Mouse (Mus musculus) c-Kit-positive CD71-positive TER-119-negative erythroid progenitor cells, embryonic 14.5 days (primary cell): ENCODE results near the gene Sds.

Source experiments
- DNase-seq: peaks from one replicate; pipeline ENCODE4 v3.0.0-alpha.2; 2013; ENCODE audit warnings: low read depth

Sds gene

DNA sequence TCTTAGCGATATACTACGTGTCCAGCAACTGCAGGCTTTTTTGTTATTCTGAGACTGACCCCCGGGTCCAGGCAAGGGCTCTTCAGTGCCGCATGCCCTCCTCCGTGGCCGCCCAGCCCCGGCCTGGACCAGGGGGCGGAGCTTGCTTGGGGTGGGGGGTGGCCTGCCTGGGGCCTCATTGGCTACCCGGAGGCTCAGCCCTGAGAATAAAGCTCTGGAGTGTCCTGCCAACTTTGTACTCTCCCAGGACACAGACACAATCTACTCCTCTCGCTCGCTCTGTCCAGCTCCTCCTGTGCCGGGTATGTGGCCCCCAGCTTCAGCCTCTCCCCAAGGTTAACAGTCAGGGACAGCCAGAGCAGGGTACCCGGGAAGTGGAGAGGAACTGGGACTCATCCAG, at the start of gene Sds:
Gene Sds (plus strand): TSS at position 231 of the 400 bp plus-strand sequence.
- no peak for DNase-seq

DNA sequence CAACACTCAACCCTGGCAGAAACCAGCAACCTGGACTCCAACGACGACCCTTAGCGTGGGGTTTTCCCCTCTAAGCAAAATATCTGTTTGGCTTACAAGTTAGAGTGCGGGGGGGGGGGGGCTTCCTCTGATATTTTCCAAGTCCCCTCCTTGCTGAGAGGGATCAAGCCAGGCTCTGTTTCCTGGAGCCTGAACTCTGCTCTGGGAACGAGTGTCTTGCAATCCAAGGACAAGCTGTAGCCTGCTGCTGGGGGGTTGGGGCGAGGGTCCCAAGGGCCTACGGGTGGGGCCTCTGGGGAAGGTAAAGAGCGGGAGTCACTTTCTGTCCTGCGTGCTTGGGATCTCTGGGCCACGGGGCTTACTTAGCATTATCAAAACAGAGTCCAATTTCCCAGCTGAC, 49.8 kb upstream of the Sds start:
- no peak for DNase-seq

DNA sequence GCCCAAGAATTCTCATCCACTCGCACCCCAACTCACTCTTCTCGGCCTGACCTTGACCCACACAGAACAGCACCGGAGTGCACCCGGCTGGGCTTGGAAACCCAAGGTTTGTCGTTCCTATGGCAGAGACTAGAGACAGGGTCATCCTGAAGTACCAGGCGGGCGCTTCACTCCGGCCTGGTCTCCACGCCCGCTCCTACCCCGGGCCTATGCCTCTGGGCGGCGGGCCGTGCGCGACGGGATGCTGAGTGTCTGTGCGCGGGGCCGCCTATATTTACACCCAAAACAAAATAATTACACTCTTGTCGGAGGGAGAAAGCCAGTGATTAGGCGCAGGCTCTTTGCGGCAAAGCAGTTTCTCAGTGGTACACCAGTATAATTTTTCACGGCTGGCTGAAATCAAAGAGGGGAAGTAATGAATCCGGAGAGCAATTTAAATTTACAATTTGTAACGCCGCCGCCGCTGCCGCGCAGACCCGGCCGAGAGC, 48.8 kb upstream of the Sds start:
- no peak for DNase-seq

DNA sequence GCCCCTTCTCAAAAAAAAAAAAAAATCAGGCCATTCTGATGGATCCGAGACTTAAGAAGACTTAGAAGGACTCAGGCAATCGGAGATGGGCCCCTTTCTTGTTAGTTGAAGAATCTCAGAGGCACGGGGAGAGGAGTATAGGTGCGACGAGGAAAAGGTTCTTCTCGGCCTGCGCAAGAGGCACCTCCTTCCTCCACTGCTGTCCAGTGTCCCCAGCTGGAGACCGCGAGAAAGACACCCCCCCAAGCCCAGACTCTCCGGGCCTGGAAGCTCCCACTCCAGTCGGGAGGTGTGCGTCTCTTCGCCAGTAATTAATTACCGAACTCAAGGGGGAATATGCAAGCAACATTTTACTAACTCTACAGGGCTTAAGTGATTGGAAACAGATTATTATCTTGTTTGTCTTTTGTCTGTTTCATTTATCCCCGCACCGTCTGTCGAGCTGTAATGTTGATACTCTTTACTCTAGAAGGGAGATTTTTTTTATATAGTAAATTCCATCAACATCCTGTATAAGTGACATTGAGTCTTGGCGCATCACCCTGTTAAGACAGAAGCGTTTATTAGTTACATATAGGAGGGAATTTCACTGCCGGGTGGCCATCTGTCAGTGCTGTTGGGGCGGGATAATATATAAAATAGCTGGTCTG, 48.0 kb upstream of the Sds start:
- DNase-seq = no peak

DNA sequence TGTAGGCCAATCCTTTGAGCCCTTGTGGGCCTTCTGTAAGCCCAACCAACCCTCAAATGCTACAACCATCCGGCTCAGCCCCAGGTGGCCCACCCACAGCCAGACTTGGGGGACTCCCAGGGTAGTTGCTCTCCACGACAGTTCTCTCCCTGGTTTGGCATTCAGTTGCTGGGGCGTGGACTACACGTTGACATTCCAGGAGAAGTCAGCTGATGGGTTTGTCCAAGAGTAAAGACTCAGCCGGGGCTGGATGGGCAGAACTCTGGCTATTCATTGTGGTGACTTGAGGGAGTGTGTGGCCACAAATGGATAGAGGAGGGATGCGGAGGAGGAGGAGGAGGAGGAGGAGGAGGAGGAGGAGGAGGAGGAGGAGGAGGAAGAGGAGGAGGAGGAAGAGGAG, 47.3 kb upstream of the Sds start:
- DNase-seq = no peak

DNA sequence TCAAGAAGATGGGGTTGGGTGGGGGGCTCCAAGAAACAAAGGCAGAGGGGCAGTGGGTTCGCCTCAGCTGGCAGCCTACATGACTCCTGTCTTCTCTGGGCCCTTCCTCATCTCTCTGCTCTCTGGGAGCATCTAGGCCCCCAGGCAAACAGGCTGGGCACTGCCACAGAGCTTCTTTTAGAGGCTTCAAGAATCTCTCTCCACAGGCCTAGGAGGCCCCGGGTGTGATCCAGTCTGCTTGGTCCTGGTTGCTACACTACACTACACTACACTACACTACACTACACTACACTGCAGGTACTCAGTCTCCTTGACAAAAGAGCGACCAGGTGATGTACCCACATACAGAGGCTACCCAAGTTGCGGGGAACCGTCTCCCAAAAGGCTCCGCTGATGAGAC, 46.6 kb upstream of the Sds start:
- DNase-seq = no peak

DNA sequence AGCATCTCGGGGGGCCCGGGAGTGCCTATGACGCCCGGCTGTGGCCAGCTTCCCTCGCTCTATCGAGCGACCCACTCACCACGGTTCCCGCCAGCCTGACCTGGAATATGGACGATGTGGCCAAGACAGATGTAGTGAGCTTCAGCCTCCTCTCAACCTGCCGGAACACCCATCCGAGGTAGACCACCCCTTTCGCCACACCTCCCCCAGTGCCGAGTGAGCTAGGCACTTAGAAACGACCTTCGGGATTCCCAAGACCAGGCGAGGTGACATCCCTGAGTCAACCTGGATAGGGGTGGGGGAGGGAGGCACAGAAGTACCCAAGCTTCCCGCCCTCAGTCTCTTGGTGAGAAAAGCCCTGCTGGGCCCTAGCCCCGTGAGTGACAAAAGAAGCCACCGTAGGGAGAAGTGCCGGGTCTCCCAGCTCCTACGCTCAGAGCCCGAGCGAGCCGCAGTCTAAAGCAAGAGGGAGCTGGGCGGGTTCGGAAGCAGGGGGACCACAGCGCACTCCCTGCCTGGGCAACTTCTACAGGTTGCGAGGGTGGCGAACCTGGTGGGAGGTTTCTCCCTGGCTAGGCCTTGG, 45.2 kb upstream of the Sds start:
- DNase-seq = no peak

DNA sequence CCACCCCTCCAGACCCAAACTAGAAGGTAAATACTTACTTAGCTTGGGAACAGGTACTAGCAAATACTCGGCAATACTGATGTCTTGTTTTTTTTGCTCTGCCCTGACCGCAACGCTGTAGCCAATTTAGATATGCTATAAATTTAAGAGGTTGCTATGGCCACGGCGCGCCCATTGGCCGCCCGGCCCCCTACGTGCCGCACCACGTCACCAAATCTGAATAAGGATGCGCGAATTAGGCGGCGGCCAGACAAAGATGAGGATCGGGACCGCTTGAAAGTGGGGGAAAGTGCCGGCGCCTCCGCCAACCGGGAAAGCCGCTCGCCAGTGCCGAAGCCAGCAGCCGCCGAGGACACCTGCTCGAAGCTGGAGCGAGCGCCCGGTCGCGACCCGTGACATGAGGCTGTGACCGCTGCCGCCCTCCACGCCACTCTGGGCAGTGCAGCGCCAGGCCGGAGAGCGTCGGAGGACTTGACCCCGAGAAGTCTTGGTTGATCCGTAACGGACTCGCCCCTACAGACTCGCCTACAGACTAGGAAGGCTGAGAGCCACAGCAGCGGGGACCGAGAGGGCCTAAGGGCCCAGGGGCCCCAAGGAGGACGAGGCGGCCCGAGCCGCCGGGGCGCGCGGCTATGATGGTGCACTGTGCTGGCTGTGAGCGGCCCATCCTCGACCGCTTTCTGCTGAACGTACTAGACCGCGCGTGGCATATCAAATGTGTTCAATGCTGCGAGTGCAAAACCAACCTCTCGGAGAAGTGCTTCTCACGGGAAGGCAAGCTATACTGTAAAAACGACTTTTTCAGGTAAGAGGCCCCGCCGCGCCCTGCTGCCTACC, 44.5 kb upstream of the Sds start, which contains the start of gene Lhx5:
Gene Lhx5 (plus strand): TSS at position 51 of the 837 bp plus-strand sequence.
- no peak for DNase-seq

DNA sequence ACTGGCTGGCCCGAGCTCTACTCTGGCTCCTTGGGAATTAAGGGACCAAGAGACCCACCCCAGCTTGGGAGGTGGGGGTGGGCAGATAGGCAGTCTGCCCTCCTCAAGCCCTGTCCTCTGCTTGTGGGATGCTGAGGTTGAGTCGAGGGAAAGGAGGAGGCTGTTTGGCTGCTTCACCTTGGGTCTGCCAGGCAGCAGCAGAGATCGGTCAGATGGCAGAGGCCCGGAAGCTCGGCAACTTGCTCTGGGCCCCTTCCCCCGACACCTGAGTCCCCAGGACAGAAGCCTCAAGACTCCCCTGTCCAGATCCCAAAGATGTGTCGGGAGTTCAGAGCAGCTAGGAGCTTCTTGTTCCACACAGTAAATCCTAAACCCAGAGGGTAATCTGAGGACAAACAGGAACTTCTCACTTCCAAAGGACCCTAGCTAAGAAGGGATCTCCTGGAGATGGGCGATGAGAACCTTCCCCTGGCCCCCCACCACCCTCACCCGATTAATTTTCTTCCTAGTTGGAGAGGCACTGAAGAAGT, 43.8 kb upstream of the Sds start:
- DNase-seq = no peak

DNA sequence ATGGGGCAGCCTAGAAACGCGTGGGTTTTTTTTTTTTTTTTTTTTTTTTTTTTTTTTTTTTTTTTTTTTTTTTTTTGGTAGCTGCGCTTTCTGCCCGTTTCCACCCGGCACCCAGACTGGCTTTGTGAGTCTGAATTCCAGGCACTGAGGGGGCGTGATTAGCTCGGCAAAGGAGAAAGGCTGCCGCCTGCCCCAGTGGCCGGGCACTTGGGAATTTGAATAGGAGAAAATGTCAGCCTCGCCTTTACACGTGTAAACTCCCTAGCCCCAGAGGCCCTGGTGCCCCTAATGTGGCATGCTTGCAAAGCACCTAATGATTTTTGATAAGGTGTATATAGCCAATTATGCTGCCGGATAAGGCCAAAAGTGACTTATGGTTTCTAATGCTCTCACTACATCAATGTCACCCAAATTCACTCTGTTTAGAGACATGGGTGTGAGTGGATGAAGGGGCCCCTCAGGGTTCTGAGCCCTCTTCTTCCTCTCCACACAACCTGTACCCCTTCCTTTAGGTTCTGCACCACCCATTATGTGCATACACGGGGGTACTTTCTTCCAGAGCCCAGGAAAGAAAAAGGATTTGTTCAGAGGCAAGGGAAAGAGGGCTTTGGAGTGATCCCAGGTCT, 43.1 kb upstream of the Sds start:
- no peak for DNase-seq

DNA sequence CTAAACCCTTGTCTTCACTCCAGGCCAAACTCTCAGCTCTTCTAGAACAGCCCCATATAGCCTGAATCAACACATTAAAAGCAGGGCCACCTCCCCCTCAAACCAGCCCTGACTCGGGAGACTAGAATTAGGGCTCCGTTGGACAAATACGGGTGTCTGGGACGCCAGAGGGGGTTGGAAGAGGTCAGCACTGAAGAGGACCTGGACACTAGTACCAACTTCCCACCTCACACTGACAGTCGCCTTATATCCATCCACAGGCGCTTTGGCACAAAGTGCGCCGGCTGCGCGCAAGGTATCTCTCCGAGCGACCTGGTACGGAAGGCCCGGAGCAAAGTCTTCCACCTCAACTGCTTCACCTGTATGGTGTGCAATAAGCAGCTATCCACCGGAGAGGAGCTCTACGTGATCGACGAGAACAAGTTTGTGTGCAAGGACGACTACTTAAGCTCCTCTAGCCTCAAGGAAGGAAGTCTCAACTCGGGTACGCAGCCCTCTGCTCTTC, 42.0 kb upstream of the Sds start:
- no peak for DNase-seq

DNA sequence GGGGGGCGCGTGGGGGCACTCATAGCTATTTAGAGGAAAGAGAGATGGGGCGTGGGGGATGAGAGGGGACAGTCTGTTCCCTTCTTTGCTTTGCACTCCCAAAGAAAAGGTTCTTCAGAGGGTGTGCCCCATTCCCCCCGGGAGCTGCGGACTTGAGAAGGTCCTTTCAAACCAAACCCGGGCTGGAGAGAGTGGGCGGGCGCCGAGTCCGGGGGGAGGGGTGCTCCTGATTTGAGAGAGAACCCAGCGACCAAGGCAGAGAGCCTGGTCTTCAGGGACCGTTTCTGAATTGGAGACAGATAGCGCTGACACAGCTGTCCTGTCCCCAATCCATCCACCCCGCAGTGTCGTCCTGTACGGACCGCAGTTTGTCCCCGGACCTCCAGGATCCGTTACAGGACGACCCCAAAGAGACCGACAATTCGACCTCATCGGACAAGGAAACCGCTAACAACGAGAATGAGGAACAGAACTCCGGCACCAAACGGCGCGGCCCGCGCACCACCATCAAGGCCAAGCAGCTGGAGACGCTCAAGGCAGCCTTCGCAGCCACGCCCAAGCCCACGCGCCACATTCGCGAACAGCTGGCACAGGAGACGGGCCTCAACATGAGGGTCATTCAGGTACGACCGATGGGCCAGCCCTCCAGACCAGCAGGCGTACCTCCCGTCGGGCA, 41.2 kb upstream of the Sds start:
- DNase-seq = no peak

DNA sequence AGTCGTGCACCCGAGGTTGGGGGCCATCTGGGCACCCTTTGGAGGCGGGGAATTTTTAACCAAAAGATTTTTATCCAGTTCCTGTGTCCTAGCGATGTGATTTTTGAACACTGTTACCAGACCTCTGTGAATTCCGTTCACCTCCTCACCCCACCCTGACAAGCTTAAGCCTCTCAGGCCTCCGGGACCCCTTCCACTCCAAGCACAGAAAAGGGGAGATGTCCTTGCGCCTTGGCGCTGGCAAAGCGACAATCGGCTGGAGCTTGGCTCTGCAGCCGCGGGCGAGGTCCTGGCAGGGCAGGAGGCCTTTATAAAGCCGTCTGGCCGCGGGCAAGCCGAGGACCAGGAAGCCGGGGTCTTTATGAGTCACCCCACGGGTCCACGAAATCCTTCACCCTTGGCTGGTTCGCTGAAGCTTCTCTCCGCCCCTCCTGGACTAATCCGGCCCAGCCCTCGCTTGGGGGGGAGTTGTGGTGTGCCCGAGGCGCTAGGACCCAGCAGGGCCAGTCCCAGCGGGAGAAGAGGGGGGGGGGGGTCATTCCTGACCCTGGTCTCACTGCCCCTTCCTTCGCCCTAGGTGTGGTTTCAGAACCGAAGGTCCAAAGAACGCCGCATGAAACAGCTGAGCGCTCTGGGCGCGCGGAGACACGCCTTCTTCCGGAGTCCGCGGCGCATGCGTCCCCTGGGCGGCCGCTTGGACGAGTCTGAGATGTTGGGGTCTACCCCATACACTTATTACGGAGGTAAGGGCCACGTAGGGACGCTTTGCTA, 40.4 kb upstream of the Sds start:
- no peak for DNase-seq

DNA sequence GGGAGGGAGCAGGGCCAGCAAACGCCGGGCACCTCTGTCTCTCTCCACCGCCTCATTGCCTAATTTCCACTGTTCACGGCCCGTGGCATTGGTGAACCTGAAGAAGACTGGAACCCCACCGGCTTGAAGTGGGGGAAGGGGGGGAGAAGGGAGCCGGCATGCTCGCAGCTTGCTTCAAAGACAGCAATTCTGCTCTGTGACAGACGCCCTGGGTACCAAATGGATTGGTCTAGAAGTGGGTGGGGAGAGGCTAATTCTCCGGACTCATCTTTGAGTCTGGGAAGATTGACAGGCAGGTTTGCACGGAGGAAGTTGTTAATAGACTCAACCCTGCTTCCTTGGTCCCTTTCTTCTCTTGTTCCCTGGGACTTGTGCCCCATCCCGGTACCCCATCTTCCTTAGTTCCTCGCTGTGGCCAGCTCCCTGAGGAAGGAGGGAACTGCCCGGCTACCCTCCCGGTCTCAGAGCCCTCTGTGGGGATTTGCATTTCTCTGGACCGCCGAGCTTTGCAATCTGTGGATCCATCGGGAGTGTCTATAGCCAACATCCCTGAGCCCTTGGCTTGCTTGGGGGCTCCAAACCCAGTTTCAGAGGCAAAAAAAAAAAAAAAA, 39.3 kb upstream of the Sds start:
- DNase-seq = no peak

DNA sequence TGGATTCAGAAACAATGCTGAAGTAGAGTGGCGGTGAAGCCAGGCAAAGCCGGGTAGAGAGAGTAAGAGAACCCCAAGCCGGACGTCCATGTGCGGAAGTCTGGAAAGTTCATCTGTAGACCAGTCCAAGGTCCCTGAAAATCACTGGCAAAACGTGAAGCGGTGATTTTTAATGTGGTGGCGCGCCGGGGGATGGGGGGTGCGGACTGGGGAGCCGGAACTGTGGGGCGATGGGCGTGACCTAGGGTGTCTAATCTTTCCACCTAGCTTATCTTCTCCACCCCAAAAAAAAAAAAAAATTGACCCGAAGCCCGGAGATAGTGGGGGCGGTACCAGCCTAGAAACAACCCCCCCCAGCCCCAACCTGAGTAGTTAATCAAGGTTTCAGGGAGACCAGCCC, 38.8 kb upstream of the Sds start:
- no peak for DNase-seq

DNA sequence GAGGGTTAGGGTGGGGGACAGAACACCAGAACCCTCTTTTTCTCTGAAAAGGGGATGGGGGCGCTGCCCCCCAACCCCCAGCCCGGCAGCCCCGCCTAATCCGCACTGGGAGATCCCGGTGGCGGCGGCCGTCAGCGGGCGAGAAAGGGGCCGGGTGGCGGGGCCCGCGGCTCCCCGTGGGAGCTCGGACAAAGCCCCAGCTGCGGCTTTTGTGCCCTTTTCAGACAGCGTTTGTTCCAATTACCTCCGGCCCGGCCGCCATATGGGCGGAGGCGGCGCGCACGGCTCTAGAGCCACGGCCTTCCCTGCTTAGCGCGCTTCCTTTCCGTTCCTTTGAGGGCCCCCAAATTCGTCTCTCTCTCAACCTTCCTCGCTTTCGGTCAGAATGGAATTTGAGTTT, 38.3 kb upstream of the Sds start:
- DNase-seq = no peak

DNA sequence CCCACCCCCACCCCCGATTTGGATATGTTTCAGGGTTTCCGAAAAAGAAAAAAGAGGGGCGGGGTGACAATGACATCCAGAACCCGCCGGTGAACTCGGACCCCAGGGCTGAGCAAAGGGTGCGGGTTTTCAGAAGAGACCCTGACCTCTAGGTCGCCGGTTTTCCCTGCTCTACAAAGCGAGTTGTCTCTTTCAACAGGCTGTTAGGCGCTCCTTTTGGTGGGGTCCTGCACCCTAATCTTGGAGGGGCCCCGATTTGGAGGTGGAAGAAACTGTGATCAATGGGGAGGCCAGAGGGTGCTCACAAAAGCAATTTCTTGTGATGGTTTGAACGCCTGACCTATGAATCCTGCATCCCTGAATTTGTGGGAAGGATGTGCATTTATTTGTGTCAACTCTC, 37.9 kb upstream of the Sds start:
- DNase-seq = no peak

DNA sequence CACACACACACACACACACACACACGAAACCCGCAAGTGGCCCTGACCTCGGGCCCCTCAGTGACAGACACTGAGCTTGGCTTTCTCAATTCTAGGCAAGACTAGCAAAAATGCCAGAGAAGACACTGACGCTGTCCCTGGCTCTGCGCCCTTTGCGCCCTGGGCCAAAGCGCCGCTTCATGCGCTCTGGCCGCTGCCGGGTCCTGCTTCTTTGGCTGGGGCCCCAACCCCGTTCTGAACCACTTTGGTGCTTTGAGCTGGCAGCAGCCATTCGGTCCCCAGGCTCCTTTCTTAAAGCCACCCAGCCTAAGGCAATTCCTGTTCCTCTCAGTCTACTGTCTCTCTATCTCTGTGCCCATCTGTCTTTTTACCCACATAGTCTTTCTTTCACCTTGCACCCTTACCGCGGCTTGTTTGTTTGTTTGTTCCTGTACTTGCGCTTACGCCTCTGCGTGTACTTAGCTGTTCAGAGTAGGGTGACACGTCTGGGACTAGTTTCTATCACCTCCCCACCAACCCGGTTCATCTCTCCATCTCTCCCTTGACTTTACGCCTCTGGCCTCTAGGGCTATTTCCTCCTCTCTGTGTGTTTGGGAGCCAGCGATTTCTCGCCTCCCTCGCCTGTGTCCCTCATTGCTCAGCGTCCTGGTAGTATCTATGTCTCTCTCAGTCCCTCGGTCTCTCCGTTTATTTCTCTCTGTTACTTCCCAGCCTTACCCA, 37.2 kb upstream of the Sds start:
- DNase-seq = no peak

DNA sequence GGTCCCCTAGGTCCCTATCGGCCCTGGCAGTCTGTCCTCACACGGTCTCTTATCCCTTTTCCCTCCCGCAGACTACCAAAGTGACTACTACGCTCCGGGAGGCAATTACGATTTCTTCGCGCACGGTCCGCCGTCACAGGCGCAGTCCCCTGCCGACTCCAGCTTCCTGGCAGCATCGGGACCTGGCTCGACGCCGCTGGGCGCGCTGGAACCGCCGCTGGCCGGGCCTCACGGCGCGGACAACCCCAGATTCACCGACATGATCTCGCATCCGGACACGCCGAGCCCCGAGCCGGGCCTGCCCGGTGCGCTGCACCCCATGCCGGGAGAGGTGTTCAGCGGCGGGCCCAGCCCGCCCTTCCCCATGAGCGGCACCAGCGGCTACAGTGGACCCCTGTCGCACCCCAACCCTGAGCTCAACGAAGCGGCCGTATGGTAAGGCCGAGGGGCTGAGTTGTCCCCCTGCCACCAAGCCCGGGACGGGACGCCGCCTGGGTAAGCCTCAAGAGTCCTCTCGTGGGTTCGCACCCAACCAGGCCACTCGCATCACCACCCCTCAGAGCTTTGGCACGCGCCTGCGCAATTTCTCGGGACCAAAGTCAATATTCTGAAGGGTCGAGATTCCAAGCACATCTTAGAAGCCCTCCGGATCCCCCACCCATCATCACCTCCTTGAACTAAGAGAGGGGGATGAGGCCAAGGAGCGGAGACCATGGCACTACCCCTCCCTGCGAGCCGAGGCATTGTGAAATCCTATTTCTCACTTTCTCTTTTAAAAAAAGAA, 36.2 kb upstream of the Sds start:
- DNase-seq = no peak
